Mouse (Mus musculus) hindbrain, embryonic 16.5 days (tissue): ENCODE results near the gene Cnga3. TPM values are rescaled to one million over a fixed set of nuclear protein-coding genes. Genes with fewer than 3 reads are reported as not detected.

ENCODE experiments used
- ATAC-seq: fragments of 200-750 bp; cut with Nextera tagmentation; 2 replicates; pipeline ENCODE4 v1.8.0; 2017; ENCODE audit warnings: moderate TSS enrichment, moderate library complexity
- H3K27ac ChIP-seq: fragments of 300-500 bp; sonication (generic); 2 replicates; pipeline ENCODE4 v1.5.1; 2014; ENCODE audit warnings: low read depth, mild to moderate bottlenecking, control low read depth, low read length, moderate library complexity
- H3K27me3 ChIP-seq: fragments of 300-500 bp; sonication (generic); replicated peaks from 2 replicates; pipeline ENCODE4 v1.6.1; 2014; ENCODE audit warnings: low read length; ENCODE audit not compliant: control insufficient read depth, insufficient read depth
- H3K36me3 ChIP-seq: fragments of 300-500 bp; sonication (generic); 2 replicates; pipeline ENCODE4 v1.6.1; 2014; ENCODE audit warnings: mild to moderate bottlenecking, low read length, moderate library complexity, mixed read lengths; ENCODE audit not compliant: control insufficient read depth, insufficient read depth
- H3K4me1 ChIP-seq: fragments of 300-500 bp; sonication (generic); 2 replicates; pipeline ENCODE4 v1.6.1; 2014; ENCODE audit warnings: low read depth, low read length; ENCODE audit not compliant: control insufficient read depth, insufficient read depth
- H3K4me2 ChIP-seq: fragments of 300-500 bp; sonication (generic); 2 replicates; pipeline ENCODE4 v1.6.1; 2014; ENCODE audit warnings: mild to moderate bottlenecking, low read length, control low read depth, moderate library complexity
- H3K4me3 ChIP-seq: fragments of 300-500 bp; sonication (generic); 2 replicates; pipeline ENCODE4 v1.5.1; 2014; ENCODE audit warnings: mild to moderate bottlenecking, low read length, control low read depth, moderate library complexity
- H3K9ac ChIP-seq: fragments of 300-500 bp; sonication (generic); 2 replicates; pipeline ENCODE4 v1.6.1; 2014; ENCODE audit warnings: low read depth, mild to moderate bottlenecking, control low read depth, low read length, moderate library complexity
- H3K9me3 ChIP-seq: fragments of 300-500 bp; sonication (generic); 2 replicates; pipeline ENCODE4 v1.6.1; 2014; ENCODE audit warnings: mild to moderate bottlenecking, low read length, moderate library complexity; ENCODE audit not compliant: control insufficient read depth
- WGBS: fragments of 180-500 bp; shearing (Covaris S2); extraction: QIAGEN DNeasy Blood & Tissue Kit; methylation state at CpG from one replicate; pipeline ENCODE4 v1.1.7; 2014; 5-methylcytosine and 5-hydroxymethylcytosine counted together
- polyA plus RNA-seq: library from polyadenylated mRNA; unstranded; fragments of >200 nt; fragmentation: Nextera tagmentation; extraction: Ambion mirVana; gene quantifications from 2 replicates; pipeline ENCODE4 v1.2.1, GENCODE M21; 2015

Gene Cnga3
- polyA plus RNA-seq, 1 experiment from 2014 or later = 0.20 TPM

GRCm38 (mm10) chr1:37309939-37310515 is 95.8 kb downstream of the Cnga3 start:
- no peaks in the 10 kb centered on the region for H3K36me3 ChIP-seq
- no peaks in the 10 kb centered on the region for H3K4me1 ChIP-seq
- no peak overlapping the region for H3K27ac ChIP-seq
- H3K9ac ChIP-seq = no peak overlapping the region
- H3K4me2 ChIP-seq = no peak overlapping the region
- H3K4me3 ChIP-seq = no peak overlapping the region
- H3K27me3 ChIP-seq = no peaks in the 10 kb centered on the region
- 97% methylated on average over 4 of the region's 4 CpGs for WGBS
- no peak for ATAC-seq
- no peaks in the 10 kb centered on the region; the same call in 1 of the 2 replicates for H3K9me3 ChIP-seq

Other genes starting within 250 kb of the Cnga3 start
- 0.81 and 2.9 TPM in 2 replicates for gene Vwa3b, start 187.8 kb upstream of the Cnga3 start, polyA plus RNA-seq
- gene Inpp4a, start 85.4 kb downstream of the Cnga3 start, polyA plus RNA-seq = 74.5 and 74.9 TPM in 2 replicates
- gene Coa5, start 215.7 kb downstream of the Cnga3 start, polyA plus RNA-seq = 60.4 and 66.2 TPM in 2 replicates
- 122 and 127 TPM in 2 replicates for gene Unc50, start 215.7 kb downstream of the Cnga3 start, polyA plus RNA-seq